Mouse (Mus musculus) stomach, postnatal 0 days (tissue): Measurements from ENCODE around the gene Slc25a41.

Experiments
- CTCF ChIP-seq: IDR thresholded peaks from 2 replicates; pipeline ENCODE4 v1.5.1; 2016; ENCODE audit warnings: antibody characterized with exemption, low read depth, mild to moderate bottlenecking, moderate library complexity
- EP300 ChIP-seq: optimal IDR thresholded peaks from 2 replicates; pipeline ENCODE3; 2016; ENCODE audit warnings: antibody characterized with exemption

DNA sequence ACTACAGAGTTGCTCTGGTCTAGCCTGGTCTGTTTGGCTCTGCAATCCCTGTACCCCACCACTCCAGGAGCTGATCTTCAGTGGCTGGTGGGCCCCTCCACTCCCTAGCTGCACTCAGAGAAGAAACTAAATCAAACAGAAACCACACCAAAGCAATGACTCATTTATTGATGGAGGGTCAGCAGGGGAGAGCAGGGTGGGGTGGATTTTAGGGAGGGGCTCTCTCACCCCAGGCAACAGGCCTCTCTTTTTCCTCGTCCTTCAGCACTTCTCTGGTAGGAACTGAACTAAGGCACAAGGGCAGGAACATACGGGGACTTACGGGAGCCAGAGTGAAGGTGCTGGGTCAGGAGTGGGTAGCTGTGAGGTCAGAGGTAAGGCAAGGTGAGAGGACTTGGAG, 38.5 kb upstream of the Slc25a41 start:
- TF ChIP-seq CTCF = no peak
- TF ChIP-seq EP300 = no peak
